Mouse (Mus musculus) spleen, postnatal 0 days (tissue): Measurements from ENCODE around the gene Zfp78. TPM values are rescaled to one million over a fixed set of nuclear protein-coding genes. Genes with fewer than 3 reads are reported as not detected.

Source experiments
- polyA plus RNA-seq: library from polyadenylated mRNA; unstranded; fragments of >200 nt; fragmentation: Nextera tagmentation; extraction: Ambion mirVana; gene quantifications from 2 replicates; pipeline ENCODE4 v1.2.1, GENCODE M21; 2015

Gene Zfp78
- polyA plus RNA-seq: 1.1 and 1.4 TPM in 2 replicates

DNA sequence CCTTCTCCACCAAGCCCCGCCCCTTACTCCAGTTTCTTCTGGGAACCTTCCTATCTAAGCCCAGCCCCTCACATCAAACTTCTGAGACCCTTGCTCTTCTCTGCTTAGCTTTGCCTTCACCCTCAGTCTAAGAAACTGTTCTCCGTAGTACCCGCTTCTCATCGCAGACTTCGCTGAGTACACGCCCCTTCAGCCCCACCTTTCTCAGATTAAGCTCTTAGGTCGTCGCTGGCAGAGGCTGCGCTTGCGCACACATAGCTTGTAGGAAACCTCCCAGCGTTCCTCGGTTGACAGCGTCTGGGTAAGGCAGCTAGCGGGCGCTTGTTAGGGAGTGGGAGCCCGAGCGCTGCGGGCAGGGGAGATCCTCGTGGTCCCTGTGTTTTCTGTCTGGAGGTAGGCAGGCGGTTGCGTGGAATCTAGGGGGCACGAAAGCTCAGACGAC is at the start of gene Zfp78:
TSS of gene Zfp78 (plus strand) at position 234 of the 442 bp plus-strand sequence.

DNA sequence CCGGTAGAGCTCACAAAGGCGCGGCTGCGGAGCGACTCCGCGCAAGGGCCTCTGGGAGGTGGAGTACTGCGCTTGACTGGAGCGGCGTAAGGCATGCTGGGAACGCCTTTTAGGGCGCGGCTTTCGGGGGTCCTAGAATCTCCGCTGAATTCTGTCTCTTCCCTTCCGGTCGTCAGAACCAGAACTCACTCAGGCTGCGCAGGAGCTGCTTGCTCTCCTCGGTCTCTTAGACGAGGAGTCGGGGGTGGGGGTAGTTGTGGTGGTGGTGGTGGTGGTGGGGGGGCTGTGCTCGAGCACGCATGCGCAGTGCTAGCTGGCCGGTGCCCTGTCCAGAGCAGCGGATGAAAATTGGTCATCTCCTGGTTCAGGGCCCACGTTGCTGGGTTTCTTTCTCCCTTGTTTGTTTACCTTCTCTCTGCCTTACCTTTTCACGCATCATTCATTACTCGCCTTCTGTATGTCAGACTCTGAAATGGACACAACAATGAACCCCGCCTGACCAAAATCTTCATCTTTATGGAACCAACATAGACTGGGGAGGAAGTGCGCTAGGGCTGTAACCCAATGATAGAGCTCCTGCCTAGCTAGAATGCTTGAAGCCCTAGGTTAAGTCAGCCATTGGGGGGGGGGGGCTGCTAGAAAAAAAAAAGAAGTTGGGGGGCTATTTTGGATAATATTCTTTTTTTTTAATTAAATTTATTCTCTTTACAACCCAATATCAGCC is 31.7 kb upstream of the Zfp78 start, which contains the start of gene Zfp583:
TSS of gene Zfp583 (minus strand) at position 53 of the 724 bp plus-strand sequence.

DNA sequence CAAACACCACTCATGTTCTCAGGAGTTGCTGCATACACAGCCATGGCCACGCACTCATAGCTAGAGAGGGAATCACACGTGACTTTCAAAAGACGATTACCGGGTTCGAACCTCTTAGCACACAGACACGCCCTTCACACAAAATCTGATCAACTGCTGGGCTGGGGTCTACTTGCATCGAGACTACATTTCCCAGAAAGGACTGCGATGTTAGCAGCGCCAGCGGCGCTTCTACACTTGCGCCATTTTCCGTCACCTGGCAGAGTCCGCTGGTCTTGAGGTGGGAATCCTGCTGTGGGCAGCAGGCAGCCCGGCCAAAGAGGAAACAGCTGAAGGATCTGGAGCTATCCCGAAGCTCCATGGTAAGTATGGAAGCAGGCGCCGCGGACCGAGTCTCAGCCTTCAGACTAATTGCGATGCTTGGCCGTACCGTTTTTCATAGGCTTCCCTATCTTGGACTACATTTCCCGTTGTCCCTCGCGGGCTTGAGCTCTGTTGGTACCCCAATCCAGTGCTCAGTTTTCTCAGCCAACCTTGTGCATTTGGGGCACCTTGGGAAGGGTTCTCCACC is 19.5 kb upstream of the Zfp78 start, which contains the start of gene Gm3854:
TSS of gene Gm3854 (plus strand) at position 259 of the 571 bp plus-strand sequence.

DNA sequence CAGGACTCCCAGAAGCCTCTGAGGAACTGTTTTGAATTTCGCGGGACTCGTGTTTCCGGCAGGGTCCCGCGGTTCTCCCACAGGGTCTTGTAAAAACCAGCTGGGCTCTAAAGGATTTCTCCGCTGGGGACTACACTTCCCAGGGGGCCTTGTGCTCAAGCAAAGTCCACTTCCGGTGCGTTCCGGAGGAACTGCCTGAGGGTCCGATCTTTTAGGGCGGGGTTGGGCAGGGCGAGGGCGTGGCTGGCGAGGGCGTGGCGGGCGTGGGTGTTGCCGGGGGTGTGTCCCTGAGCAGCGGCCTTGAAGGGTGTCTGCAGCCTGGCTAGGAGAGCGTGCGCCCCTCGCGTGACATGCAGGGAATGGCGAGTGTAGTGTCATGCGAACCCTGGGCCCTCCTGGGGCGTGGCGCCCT is 20.0 kb downstream of the Zfp78 start, which contains the start of gene Zfp28:
TSS of gene Zfp28 (plus strand) at position 252 of the 412 bp plus-strand sequence.

DNA sequence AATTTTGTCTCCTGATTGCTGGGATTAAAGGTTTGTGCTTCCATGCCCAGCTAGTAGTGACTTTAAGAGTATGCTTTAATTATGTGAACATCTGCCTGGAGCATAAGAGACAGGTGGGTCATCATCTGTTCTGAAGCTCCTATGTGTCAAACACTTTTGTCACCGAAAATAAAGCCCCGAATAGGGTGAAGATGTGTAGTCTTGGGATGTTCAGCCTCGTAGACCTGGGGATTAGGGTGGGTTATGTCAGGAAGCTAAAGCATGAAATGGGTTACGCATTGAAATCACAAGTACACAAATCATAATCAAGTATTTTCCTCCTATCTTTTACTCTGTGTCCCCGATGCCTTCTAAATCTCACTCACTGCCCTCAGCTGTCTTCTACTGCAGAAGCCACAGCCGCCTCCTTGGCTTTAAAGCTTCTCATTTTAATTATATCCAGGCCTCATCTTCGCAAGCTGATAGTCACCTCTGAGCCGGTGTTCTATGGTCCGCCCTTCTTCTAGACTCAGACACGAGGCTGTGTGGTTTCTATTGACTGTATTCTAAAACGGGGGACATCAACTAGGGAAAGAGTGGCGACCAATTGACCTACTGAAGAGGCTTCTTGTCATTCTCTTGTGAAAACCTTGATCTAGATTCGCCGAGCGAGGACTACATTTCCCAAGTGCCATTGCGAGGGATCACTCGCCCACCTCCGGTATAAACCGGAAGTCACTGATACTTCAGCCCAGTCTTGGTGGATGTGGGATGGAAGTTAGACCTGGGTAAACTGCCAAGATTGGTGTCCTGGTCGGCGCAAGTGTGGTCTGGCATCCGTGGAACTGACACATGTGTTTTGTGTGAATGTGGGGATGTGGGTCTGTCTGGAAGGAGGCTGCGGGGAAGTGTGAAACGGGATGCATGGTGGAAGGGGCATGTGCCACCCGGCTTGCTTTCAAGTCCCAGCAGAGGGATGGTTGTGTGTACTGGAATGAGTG is 35.2 kb downstream of the Zfp78 start, which contains the start of gene Smim17:
TSS of gene Smim17 (plus strand) at position 720 of the 980 bp plus-strand sequence.

DNA sequence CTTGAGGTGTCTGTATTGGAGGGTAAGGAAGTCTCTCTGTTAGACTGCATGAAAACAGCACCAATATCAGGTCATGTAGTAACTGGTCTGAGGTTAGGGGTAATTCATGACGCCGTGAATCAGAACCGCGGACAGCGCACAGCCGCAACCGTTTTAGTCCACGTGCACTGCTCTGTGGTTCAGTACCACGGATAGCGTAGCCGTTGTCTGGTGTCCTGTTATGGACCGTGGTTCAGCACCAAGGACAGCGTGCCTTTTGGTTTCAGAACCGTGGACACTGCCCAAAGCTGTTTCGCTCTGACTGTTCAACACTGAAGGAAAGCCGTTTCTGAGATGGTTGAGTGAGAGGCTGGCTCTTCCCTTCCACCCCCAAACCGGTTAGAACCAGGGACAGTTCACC is 47.0 kb downstream of the Zfp78 start, which contains the start of gene Gm20715:
TSS of gene Gm20715 (plus strand) at position 235 of the 400 bp plus-strand sequence.

Other genes with a start within 250 kb of the Zfp78 start
- 26.7 and 27.5 TPM in 2 replicates for gene Zfp787, start 207.3 kb upstream of the Zfp78 start, polyA plus RNA-seq
- gene Zfp444, start 191.1 kb upstream of the Zfp78 start, polyA plus RNA-seq: 17.3 and 19.8 TPM in 2 replicates
- not detected in 2 replicates for gene Galp, start 166.2 kb upstream of the Zfp78 start, polyA plus RNA-seq
- gene Zscan5b, start 141.0 kb upstream of the Zfp78 start, polyA plus RNA-seq: not detected in 2 replicates
- gene Epp13, start 110.6 kb upstream of the Zfp78 start, polyA plus RNA-seq: not detected in 2 replicates
- 3.9 and 4.1 TPM in 2 replicates for gene Zfp667, start 76.7 kb upstream of the Zfp78 start, polyA plus RNA-seq
- 1.8 and 2.0 TPM in 2 replicates for gene Zfp583, start 32.0 kb upstream of the Zfp78 start, polyA plus RNA-seq
- gene Gm3854, start 19.5 kb upstream of the Zfp78 start, polyA plus RNA-seq: 0.28 and 0.38 TPM in 2 replicates
- gene Zfp28, start 20.0 kb downstream of the Zfp78 start, polyA plus RNA-seq: 1.4 and 1.5 TPM in 2 replicates
- 0.21 TPM in 1 of 2 replicates, not detected in the other for gene Smim17, start 35.4 kb downstream of the Zfp78 start, polyA plus RNA-seq
- gene Gm20715, start 47.0 kb downstream of the Zfp78 start, polyA plus RNA-seq: not detected in 2 replicates
- not detected in 2 replicates for gene Olfr1344, start 75.4 kb downstream of the Zfp78 start, polyA plus RNA-seq
- gene Olfr1336, start 92.9 kb downstream of the Zfp78 start, polyA plus RNA-seq: not detected in 2 replicates
- not detected in 2 replicates for gene Olfr1346, start 103.8 kb downstream of the Zfp78 start, polyA plus RNA-seq
- not detected in 2 replicates for gene Olfr5, start 123.7 kb downstream of the Zfp78 start, polyA plus RNA-seq
- not detected in 2 replicates for gene Olfr1347, start 136.5 kb downstream of the Zfp78 start, polyA plus RNA-seq
- not detected in 2 replicates for gene Olfr1348, start 145.5 kb downstream of the Zfp78 start, polyA plus RNA-seq
- not detected in 2 replicates for gene Olfr1349, start 159.7 kb downstream of the Zfp78 start, polyA plus RNA-seq
- gene Olfr1350, start 201.6 kb downstream of the Zfp78 start, polyA plus RNA-seq: not detected in 2 replicates